Mouse (Mus musculus) A20 (cell line): ENCODE measurements around the gene Slc45a3.
A peak's percentile ranks its signal among the peaks of the same experiment; 100 is the strongest.

Source experiments
- DNase-seq: peaks from one replicate; pipeline ENCODE4 v3.0.0-alpha.2; 2011; ENCODE audit warnings: low read depth, low spot score

Gene Slc45a3

DNA sequence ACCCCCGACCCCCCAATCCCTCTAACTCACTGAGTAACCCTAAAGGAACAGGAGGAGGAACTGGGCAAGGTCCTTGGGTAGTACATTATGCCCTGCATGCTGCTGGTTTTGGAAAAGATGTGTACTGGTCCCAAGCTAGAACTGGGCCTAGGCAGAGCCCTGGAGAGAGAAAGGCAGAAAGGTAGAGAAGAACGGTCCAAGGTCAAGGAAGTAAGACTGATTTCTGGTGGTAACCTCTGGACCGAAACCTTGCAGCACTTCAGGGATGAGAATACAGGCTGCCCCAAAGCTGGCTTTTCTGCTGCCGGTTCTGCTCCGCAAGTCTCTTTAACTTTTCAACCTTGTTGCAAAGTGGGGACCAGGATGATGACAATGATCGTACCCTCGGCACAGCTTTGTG lies 1.8 kb downstream of the Slc45a3 start:
- no peak for DNase-seq

GRCm38 (mm10) chr1:131965818-131966217 lies 3.1 kb downstream of the Slc45a3 start:
- no peak for DNase-seq

DNA sequence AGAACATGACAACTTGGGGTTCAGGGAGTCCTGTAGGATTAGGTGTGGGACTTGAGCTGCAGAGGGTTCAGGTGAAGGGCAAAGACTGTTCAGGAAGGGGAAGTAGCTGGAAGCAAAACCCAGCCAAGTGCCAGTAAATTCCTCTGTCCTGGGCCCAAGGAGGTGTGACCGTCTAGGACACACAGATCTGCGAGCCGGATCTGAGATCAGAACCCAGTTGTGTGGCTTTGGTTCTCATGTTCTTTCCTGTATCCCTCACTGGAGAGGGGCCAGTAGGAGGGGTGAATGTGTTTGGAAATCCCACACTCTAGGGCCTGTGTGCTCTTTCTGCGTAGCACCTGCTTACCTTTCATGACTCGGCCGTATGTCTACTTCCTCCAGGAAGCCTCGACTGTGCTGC lies 4.6 kb downstream of the Slc45a3 start:
- no peak for DNase-seq

DNA sequence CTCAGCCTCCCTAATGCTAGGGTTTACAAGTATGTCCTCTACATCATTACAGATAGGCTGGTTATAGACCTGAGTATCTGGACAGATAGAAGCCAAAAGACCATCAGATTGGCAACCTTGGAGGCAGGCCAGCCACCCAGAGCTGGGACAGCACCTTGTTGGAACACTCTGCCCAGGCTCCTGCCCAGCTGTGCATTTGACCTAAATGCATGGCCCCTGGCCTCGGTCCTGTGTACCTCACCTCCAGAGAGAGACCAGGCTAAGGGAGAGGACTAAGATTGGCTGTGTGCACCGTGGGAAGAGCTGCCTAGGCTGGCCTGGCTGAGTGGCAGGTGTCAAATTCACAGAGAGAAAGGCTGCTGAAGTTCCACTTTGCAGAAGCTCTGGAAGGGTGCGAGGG lies 5.8 kb downstream of the Slc45a3 start:
- DNase-seq: no peak

DNA sequence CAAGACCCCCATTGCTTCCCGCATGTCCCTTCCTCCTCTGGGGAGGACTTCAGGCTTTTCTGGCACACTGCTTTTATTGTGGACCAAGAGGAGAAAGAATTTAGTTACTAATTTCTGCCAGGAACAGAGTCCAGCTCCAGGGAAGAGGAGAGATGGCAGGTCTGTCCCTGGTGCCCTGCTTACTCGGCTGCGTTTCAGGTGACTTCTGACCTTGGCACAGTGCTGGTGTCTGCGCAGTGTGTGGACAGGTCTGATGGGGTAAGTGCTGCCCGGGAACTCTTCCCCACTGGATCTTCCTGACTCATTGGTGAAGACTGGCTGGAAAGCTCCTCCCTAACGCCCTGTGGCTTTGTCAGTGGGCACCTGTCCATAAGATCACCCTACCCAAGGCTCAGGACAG lies 6.2 kb downstream of the Slc45a3 start:
- DNase-seq: no peak

GRCm38 (mm10) chr1:131969825-131970224 lies 7.1 kb downstream of the Slc45a3 start:
- no peak for DNase-seq

DNA sequence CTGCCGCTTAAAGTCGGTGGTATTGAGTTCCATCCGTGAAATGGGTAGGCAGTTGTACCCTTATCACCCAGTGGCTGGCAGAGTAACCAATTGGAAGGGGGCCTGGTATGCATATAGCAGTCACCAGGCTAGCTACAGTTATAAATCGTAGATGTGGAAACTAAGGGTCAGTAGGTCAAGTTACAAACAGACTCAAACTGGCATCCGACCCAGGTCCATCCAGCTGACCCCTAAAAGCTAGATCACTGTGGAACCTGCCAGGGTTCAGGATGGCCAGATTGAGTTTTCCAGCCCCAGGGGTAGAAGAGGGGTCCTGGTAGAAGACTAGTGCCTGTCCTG lies 7.5 kb downstream of the Slc45a3 start:
- DNase-seq: no peak

DNA sequence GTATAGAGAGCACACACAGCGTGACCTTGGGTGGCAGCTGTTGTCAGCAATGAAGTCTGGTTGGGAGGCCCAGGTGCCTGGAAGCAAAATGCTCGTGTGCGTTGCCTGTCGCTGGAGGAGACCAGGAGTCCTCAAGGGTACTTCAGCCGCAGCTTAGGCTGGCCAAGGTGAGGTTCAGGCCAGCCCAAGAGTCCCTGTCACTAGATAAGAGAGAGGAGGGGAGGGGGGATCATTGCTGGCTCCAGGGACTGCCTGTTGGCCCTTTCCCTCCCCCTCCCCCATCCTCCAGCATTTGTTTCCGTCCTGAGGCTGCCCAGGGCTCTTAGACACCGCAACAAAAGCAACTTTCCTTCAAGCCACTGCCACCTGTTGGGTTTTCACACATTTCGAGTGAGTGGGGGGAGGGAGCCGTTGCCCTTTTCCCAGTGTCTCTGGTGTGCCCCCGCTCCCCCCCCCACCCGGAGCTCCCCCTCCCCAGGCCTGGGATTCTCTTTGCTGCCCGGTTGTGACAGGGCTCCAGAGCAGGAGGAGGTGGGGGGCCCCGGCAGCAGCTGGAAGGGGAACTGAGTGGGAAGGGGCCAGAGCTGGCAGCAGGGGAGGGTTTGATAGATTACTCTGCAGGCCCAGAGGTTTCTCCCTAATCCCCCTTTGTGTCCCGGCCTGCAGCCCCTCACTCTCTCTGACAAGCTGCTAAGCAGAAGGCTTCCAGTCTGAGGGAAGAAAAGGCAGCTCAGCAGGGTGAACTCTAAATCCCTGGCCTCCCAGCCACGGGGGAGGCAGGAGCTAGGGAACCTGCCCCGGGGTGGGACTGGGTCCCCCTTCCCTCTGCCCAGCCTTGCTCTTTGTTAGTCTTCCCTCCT lies 8.1 kb downstream of the Slc45a3 start:
- no peak for DNase-seq

DNA sequence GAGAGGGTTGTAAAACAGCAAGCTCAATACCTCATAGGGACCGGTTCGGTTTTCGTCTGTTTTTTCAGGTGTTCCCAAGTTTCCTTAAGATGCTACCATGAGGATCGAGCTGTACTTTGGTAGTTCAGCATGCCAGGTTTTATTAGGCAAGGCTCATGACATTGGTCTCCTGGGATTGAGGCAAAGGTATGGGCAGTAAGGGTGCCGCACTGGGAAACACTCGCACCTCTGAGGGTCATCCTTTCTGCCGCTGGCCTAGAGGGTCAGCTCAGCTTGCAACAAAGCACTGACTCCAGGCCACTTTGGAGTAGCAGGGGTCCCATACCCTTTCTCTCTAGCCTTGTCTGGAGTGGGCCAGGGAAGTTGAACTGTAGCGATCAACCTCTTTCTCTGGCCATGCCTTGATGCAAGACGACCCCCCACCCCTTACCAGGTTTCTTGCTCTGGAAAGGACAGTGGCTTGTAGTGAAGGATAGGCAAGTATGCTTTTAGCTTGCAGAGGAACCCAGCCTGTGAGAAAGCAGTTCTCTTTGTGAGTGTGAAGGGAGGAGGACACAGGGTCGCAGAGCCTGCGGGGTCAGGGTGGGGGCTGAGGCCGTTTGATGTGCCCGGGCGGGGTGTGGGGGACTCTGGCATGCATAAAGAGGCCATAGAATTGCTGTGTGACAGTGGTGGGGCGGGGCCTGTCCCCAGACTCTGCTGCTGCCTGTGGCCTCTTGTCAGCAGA lies 9.2 kb downstream of the Slc45a3 start:
- DNase-seq: no peak

DNA sequence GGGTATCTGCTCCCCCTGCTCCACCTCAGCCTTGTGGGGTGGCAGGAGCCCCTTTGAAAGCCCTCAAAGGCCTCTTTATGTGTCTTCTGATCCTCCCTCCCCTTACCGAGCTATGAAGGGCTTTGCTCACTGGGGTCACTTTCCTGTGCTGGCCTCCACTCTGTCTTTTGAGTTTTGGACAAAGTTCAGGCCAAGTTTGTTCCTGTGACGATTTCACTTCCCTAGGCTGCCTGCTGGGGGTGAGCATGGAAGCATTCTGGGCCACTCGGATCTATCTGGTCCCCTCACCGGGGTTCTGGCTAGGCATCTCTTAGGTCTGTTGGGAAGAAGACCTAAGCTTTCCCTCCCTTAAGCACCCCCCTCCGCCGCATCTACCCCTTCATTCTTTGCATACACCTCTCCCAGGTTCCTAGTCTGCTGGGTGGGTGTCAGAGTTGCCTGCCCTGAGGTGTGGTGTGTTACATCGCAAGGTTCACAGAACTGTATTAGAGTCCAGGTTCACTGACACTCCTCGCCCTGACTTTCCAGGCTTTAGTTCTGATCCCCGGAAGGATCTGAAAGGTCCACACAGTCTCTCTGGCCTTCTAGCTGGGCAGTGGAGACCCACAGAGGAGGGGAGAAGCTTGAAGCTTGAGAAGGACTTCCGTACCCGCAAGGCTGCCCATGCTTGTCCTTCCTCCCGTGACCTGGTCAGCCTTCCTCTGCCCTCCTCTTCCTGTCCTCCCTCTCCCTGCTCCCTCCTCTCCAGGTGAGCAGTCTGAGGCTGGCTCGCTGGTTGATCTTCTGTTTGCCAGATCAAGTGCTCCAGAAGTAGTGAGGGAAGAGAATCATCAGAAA lies 9.9 kb downstream of the Slc45a3 start:
- no peak for DNase-seq

DNA sequence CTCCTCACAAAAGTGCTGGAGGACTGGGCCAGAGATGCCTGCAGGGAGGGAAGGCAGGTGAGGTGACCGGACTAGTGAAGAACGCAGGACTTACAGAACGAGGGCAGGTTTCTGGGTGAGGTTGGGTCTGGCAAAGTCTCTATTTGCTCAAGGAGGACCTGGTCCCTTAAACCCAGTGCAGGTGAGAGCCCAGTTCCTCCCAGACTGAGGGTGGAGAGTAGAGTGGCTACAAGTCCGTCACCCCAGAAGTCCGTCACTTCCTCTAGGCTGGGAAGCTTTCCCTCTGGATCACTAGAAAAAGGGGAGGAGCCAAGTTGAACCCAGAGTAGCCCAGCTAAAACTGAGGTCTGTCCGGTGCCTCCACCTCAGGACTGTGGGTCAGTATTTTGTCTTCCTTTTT lies 11.2 kb downstream of the Slc45a3 start:
- DNase-seq: no peak

DNA sequence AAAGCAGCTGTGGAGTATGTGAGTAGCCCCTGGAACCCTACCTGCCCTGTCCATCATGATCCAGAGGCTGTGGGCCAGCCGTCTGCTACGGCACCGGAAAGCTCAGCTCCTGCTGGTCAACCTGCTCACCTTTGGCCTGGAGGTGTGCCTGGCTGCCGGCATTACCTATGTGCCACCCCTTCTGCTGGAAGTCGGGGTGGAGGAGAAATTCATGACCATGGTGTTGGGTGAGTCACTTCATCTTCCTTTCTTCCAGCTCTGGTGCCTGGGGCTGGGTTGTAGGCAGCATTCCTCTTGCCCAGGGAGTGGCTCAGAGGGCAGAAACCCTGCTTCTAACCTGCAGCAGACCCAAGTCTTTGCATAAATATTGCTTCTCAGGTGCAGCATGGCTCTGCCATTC lies 14.1 kb downstream of the Slc45a3 start:
- DNase-seq: no peak

- no peak for DNase-seq
Measured at GRCm38 (mm10) chr1:131980471-131980870, 17.7 kb downstream of the Slc45a3 start.

GRCm38 (mm10) chr1:131981378-131982013 lies 18.7 kb downstream of the Slc45a3 start:
- DNase-seq: peak; percentile 76

DNA sequence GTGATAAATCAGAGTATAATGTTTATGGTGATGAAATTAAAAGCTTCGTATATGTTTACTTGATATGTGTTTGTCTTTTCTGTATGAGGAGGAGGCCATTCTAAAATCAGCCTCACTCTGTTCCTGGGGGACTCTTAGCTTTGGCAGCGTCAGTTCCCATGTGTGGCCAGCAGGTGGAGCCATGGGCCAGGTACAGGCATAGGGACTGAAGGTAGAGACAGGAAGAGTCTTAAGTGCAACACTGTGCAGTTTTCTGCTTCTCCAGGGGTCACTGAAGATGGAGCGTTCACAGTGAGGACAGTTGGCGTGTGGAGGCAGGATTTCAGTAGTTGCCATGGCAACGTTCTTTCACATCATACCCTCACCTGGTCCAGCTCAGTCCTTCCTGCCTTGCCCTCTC lies 20.1 kb downstream of the Slc45a3 start:
- peak; percentile 78 for DNase-seq

GRCm38 (mm10) chr1:131983806-131984205 lies 21.0 kb downstream of the Slc45a3 start:
- no peak for DNase-seq

DNA sequence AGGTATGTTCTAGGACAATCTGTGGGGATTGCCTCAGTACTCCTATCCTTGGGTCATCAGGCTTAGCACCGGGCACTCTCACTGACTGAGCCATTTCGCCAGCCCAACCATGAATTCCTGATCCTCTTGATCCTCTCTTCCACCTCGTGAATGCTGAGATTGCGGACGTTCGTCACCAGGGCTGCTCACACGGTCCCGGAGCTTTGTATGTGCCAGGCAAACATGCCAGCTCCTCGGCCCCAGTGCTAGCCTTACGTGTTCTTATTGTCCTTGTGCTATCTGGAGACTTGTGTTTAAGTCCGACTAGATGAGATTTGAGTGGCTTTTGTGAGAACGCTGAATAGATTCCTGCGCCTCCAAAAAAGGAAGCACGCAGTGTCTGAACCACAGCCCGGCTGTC lies 24.7 kb downstream of the Slc45a3 start:
- DNase-seq: no peak

DNA sequence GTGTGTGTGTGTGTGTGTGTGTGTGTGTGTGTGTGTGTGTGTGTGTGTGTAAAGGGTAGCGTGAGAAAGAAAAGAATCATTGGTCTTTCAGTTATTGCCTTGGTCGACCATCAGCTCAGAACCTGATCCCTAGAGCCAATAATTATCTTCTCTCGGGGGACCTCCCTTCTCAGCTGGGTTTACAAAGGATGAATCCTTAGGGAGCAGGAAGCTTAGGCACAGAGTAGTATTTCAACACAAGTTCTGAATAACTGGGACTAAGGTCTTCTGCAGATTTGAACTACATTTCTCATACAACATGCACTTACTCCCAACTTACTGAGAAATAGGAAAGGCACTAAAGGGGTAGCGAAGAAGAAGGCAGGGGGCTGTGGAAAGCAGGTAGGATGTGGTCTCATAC lies 26.7 kb downstream of the Slc45a3 start:
- no peak for DNase-seq

GRCm38 (mm10) chr1:131990083-131990760 lies 27.5 kb downstream of the Slc45a3 start:
- DNase-seq: no peak

DNA sequence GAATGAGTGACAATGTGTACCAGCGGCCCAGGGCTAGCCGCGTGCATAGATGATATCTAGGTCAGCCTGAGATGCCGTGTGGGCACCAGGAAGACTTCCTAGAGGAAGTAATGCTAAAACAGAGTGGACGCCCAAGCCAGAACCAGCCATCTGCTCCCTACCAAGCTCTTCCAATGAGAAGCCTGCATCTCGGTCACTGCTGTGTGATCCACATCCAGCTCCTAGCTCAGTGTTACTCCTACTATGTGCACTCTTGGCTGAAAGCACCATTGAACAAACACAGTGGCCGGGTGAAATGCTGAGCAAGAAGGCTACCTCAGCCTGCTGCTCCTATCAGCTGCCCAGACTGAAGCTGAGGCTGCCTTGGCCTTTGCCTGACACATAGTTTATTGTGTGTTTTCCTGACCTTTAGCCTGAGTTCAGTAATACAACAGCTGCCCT lies 29.8 kb downstream of the Slc45a3 start:
- DNase-seq: no peak
